Comparison of ENCODE assay signal across 9 mouse cellular contexts in genomic region chr14:73381559-73381958, GRCm38 (mm10). TPM values are rescaled to one million over a fixed set of nuclear protein-coding genes. Genes with fewer than 3 reads are reported as not detected.
DNase-seq lines count a peak whose midpoint lies in the region; ATAC-seq and TF ChIP-seq lines count a peak whose summit lies in the region.
"Had no signal": no experiment of that assay in that cellular context is flagged by ENCODE, and none has a peak within 500 bp of the region (broad histone marks: within the 10 kb centered on the region; RNA-seq: fewer than 3 reads in every experiment).

No protein-coding gene starts in this region.

- no peak overlapping the region for H3K9ac ChIP-seq in heart, embryonic 11.5 days (ENCODE audit: low read depth, low read length)

- no peak overlapping the region for H3K4me2 ChIP-seq in heart, embryonic 11.5 days

- H3K9me3 ChIP-seq in heart, embryonic 11.5 days (replicated peaks; ENCODE audit: control insufficient read depth, low read length) = no peaks in the 10 kb centered on the region

- H3K4me1 ChIP-seq in heart, embryonic 11.5 days (ENCODE audit: control insufficient read depth, insufficient read depth, low read length) = peaks cover 10% of the 10 kb centered on the region; the same call in 1 of the 2 replicates
- peaks cover 11% of the 10 kb centered on the region for H3K4me1 ChIP-seq in cortical plate, adult 2 months (ENCODE audit: control insufficient read depth, insufficient read depth, low read length)

- 62% methylated on average over 4 of the region's 4 CpGs for WGBS in heart, embryonic 11.5 days (ENCODE audit: insufficient replicate concordance)

- H3K36me3 ChIP-seq in heart, embryonic 11.5 days (ENCODE audit: control insufficient read depth, insufficient read depth, low read length) = no peaks in the 10 kb centered on the region

- H3K27ac ChIP-seq in heart, embryonic 11.5 days (ENCODE audit: low read depth, low read length) = no peak overlapping the region
- H3K27ac ChIP-seq in layer of hippocampus, adult 2 months = peak overlapping the region; percentile 100
- H3K27ac ChIP-seq in cortical plate, adult 2 months (ENCODE audit: insufficient read depth, low read length) = 0 out of 2 replicates have a peak overlapping the region, but pooled peaks have one; percentile 13

- no peak overlapping the region for H3K4me3 ChIP-seq in heart, embryonic 11.5 days (ENCODE audit: low read depth, low read length)
- H3K4me3 ChIP-seq in layer of hippocampus, adult 2 months = peak overlapping the region; percentile 98
- H3K4me3 ChIP-seq in cortical plate, adult 2 months (ENCODE audit: insufficient read depth, low read length) = peak overlapping the region; percentile 97

- ATAC-seq in heart, embryonic 11.5 days (replicated peaks; ENCODE audit: insufficient number of reproducible peaks, low FRiP score, low TSS enrichment) = no peak
- ATAC-seq in megakaryocyte progenitor cell, adult 5-6 weeks (replicated peaks; ENCODE audit: poor library complexity) = peak; percentile 5; the same call in 1 of the 2 replicates
- no peak for ATAC-seq in erythroid progenitor cell, adult 5-6 weeks (replicated peaks; ENCODE audit: low FRiP score, poor library complexity, severe bottlenecking)

- TF ChIP-seq POLR2A in cortical plate, adult 2 months (IDR thresholded peaks at IDR 0.05; ENCODE audit: extremely low read depth, insufficient read depth, low read length) = no peak

- no peaks in the 10 kb centered on the region for H3K27me3 ChIP-seq in heart, embryonic 11.5 days (ENCODE audit: control insufficient read depth, insufficient read depth, low read length)

- DNase-seq in heart, adult 11 months = peak; percentile 96
- no peak for DNase-seq in layer of hippocampus, adult 2 months (ENCODE audit: low spot score in 2 of 2)
- no peak for DNase-seq in layer of hippocampus, adult 18-20 months (ENCODE audit: low spot score in 2 of 2)
- DNase-seq in urinary bladder, postnatal 14 days (ENCODE audit: low spot score) = no peak
- DNase-seq: gastrocnemius, postnatal 25 days had no signal

- TF ChIP-seq CTCF in layer of hippocampus, adult 2 months (conservative IDR thresholded peaks at IDR 0.05) = no peak
- no peak for TF ChIP-seq CTCF in cortical plate, adult 2 months (IDR thresholded peaks at IDR 0.05; ENCODE audit: extremely low read depth, insufficient read depth, low read length)

RNA-seq across cellular contexts. Expression of gene Itm2b, which starts 3.5 kb away (rescaled TPM):
- polyA plus RNA-seq in heart, embryonic 11.5 days (2014; fragmentation: Nextera tagmentation; extraction: Ambion mirVana) = 513 and 567 TPM in 2 replicates
- total RNA-seq in layer of hippocampus, adult 2 months (2021) = 1,000 to 10,000 TPM in 1 of 2 experiments, 100 to 1,000 TPM in 1; 989 to 1,035 TPM
- 1,000 to 10,000 TPM; 1,015 to 1,046 TPM for total RNA-seq in layer of hippocampus, adult 18-20 months (2021)
- polyA plus RNA-seq in cortical plate, adult 2 months (2012; rRNA removed) = 1,026 and 1,043 TPM in 2 replicates
- 1,237 and 1,336 TPM in 2 replicates for total RNA-seq in megakaryocyte progenitor cell, adult 5-6 weeks (2015)
- 1,026 and 1,067 TPM in 2 replicates for total RNA-seq in megakaryocyte progenitor cell, adult 5-6 weeks (2017)
- total RNA-seq in erythroid progenitor cell, adult 5-6 weeks (2015; ENCODE audit: low replicate concordance) = 559 and 848 TPM in 2 replicates
- 487 and 545 TPM in 2 replicates for total RNA-seq in erythroid progenitor cell, adult 5-6 weeks (2017; ENCODE audit: low replicate concordance)

RNA-seq across cellular contexts. Expression of gene Rb1, which starts 55.9 kb away (rescaled TPM):
- 15.6 and 18.1 TPM in 2 replicates for polyA plus RNA-seq in heart, embryonic 11.5 days (2014; fragmentation: Nextera tagmentation; extraction: Ambion mirVana)
- total RNA-seq in layer of hippocampus, adult 2 months (2021) = 10 to 100 TPM; 32.0 to 40.5 TPM
- 10 to 100 TPM; 32.8 to 37.1 TPM for total RNA-seq in layer of hippocampus, adult 18-20 months (2021)
- polyA plus RNA-seq in cortical plate, adult 2 months (2012; rRNA removed) = 17.3 and 19.8 TPM in 2 replicates
- 46.8 and 47.0 TPM in 2 replicates for total RNA-seq in megakaryocyte progenitor cell, adult 5-6 weeks (2015)
- 16.2 and 16.6 TPM in 2 replicates for total RNA-seq in megakaryocyte progenitor cell, adult 5-6 weeks (2017)
- total RNA-seq in erythroid progenitor cell, adult 5-6 weeks (2015; ENCODE audit: low replicate concordance) = 466 and 515 TPM in 2 replicates
- total RNA-seq in erythroid progenitor cell, adult 5-6 weeks (2017; ENCODE audit: low replicate concordance) = 345 and 529 TPM in 2 replicates

Comparison
In these comparisons a context has a peak if more than half of its experiments do, and no peak if none do; other contexts are left out.
1. RNA of gene Rb1, which starts 55.9 kb away (total RNA-seq): 345 to 529 TPM in erythroid progenitor cell, adult 5-6 weeks; 16.2 to 47.0 TPM in megakaryocyte progenitor cell, adult 5-6 weeks, 32.0 to 40.5 TPM in layer of hippocampus, adult 2 months and 32.8 to 37.1 TPM in layer of hippocampus, adult 18-20 months; every median in the first group is over 4 times any median in the second.